Mouse (Mus musculus): ENCODE results near the gene Eefsec. TPM values are rescaled to one million over a fixed set of nuclear protein-coding genes. Genes with fewer than 3 reads are reported as not detected.

Eefsec gene
- total RNA-seq (2017) = 13.1 and 24.5 TPM in 2 replicates

DNA sequence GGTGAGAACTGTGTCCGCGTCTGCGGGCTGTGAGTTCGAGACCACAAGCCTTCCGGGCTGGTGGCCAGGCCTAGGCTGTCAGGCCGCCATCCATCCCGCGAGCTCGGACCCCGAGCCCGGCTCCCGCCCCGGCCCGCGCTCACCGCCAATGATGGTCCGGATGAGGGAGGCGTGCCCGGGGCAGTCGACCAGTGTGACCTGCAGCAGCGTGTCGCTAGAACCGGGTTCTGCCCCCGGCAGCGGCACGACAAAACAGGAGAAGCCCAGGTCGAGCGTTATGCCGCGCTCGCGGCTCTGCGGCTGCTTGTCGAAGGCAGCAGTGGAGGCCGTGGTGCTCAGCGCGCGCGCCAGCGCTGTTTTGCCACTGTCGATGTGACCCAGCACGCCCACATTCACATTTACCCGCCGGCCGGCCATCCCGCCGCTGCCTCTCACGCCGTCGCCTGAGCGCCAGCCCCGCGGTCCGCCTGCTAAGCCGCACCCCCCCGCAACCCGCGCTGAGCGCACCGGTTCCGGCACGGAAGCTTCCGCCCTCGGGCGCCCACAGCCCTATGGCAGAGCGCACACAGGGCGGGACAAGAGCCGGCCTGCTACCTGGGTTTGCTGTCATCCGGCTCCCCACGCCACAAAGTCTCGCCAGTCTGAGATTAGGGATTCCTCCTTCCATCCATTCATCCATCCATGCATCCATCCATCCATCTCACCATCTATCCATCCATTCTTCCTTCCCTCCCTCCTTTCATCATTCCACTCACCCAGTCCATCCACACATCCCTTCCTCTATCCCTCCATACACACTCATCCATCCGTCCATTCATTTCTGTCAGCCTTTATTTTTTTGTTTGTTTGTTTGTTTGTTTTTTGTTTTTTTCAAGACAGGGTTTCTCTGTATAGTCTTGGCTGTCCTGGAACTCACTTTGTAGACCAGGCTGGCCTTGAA lies at the start of gene Eefsec:
Gene Eefsec, minus strand, starts transcription at position 477 of the 940 bp plus-strand sequence.
- peak; percentile 74 to 89; a peak in 3 of 4 replicates for ATAC-seq (replicated peaks in 1 of 2; ENCODE audit: insufficient read depth in 1 of 2, low FRiP score in 2 of 2, low TSS enrichment in 1 of 2, low read depth in 1 of 2, poor library complexity in 2 of 2, severe bottlenecking in 2 of 2)

GRCm38 (mm10) chr6:88493712-88494111 lies 47.4 kb upstream of the Eefsec start:
- no peak for ATAC-seq (replicated peaks in 1 of 2; ENCODE audit: insufficient read depth in 1 of 2, low FRiP score in 2 of 2, low TSS enrichment in 1 of 2, low read depth in 1 of 2, poor library complexity in 2 of 2, severe bottlenecking in 2 of 2)

DNA sequence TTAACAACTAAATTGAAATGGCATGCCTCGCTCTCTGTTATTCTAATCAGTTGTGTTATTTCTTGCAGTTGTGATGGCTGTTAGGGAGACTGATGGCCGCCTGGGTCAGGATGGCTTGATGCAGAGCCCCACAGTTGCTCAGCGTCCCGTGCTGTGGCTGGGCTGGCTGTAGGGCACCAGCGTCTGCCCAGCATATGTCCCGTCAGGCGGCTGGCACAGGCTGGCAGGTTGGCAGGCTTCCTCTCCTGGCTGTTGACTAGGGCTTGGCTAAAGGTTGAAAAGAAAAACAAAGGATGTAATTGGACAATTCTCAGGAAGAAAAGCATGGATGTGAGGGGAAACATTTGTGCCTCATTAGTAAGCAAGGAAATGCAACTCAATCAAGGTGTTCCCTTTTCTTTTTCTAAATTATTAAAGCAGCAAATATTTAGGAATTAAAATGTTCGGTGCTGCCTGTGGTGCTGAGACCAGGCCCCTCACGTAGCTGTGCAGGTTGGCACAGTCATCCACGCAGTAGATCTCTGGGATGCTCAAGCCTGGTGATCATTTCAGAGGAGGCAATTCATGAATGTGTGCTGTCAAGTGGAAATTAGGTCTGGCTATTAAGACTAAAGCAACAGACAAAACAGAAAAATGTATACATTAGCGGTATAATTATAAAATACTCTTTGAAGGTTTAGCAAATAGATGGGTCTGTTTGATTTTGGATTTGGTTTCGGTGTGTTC lies 44.5 kb upstream of the Eefsec start:
- ATAC-seq (replicated peaks in 1 of 2; ENCODE audit: insufficient read depth in 1 of 2, low FRiP score in 2 of 2, low TSS enrichment in 1 of 2, low read depth in 1 of 2, poor library complexity in 2 of 2, severe bottlenecking in 2 of 2) = no peak

GRCm38 (mm10) chr6:88489834-88490233 lies 43.5 kb upstream of the Eefsec start:
- ATAC-seq (replicated peaks in 1 of 2; ENCODE audit: insufficient read depth in 1 of 2, low FRiP score in 2 of 2, low TSS enrichment in 1 of 2, low read depth in 1 of 2, poor library complexity in 2 of 2, severe bottlenecking in 2 of 2) = no peak

- ATAC-seq (replicated peaks in 1 of 2; ENCODE audit: insufficient read depth in 1 of 2, low FRiP score in 2 of 2, low TSS enrichment in 1 of 2, low read depth in 1 of 2, poor library complexity in 2 of 2, severe bottlenecking in 2 of 2) = no peak
Measured at GRCm38 (mm10) chr6:88489026-88489425, 42.7 kb upstream of the Eefsec start.

DNA sequence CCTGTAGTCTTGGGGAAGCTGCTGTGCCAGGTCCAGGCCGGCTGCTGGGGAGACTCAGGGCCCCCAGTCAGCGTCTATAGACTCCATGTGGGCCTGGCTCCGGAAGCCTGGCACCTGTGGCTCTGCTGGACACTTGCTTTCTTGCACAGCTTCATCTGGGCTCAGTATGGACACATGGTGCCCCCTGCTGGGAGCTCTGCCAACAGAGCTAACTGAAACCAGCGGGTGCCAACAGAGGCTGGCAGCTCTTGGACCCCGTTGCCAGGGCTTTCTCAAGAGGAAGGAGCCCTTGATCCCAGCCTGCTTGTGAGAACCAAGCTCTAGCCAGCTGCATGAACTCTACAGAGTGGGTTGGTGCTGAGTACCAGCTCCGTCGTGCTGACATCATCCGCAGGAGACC lies 40.6 kb upstream of the Eefsec start:
- peak; percentile 55 to 57; a peak in 3 of 4 replicates for ATAC-seq (replicated peaks in 1 of 2; ENCODE audit: insufficient read depth in 1 of 2, low FRiP score in 2 of 2, low TSS enrichment in 1 of 2, low read depth in 1 of 2, poor library complexity in 2 of 2, severe bottlenecking in 2 of 2)

- ATAC-seq (replicated peaks in 1 of 2; ENCODE audit: insufficient read depth in 1 of 2, low FRiP score in 2 of 2, low TSS enrichment in 1 of 2, low read depth in 1 of 2, poor library complexity in 2 of 2, severe bottlenecking in 2 of 2) = 0 out of 4 replicates have a peak, but pooled peaks have one; percentile 12 to 32
Measured at GRCm38 (mm10) chr6:88485378-88485777, 39.0 kb upstream of the Eefsec start.

- ATAC-seq (replicated peaks in 1 of 2; ENCODE audit: insufficient read depth in 1 of 2, low FRiP score in 2 of 2, low TSS enrichment in 1 of 2, low read depth in 1 of 2, poor library complexity in 2 of 2, severe bottlenecking in 2 of 2) = no peak
Measured at GRCm38 (mm10) chr6:88483913-88484312, 37.6 kb upstream of the Eefsec start.

- peak; percentile 29 to 40; a peak in 2 of 4 replicates for ATAC-seq (replicated peaks in 1 of 2; ENCODE audit: insufficient read depth in 1 of 2, low FRiP score in 2 of 2, low TSS enrichment in 1 of 2, low read depth in 1 of 2, poor library complexity in 2 of 2, severe bottlenecking in 2 of 2)
Measured at GRCm38 (mm10) chr6:88483111-88483510, 36.8 kb upstream of the Eefsec start.

DNA sequence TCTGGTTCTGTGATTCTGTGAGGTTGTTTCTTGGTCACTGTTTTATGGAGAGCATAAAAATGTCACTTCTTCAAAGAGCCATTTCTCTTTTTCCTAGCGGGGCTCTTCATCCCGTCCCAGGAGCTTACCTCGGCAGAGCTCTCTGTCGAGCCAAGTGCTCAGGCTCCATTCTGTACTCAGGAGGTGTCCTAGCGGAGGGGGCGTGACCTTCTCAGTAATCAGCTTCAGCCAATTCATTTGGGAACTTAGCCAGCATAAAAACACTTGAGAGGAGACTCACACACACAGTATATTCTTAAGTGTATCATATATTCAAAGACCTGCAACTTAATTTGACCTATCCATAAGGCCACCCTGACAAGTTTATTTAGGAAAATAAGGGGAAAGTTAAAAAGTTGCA lies 34.1 kb upstream of the Eefsec start:
- no peak for ATAC-seq (replicated peaks in 1 of 2; ENCODE audit: insufficient read depth in 1 of 2, low FRiP score in 2 of 2, low TSS enrichment in 1 of 2, low read depth in 1 of 2, poor library complexity in 2 of 2, severe bottlenecking in 2 of 2)

DNA sequence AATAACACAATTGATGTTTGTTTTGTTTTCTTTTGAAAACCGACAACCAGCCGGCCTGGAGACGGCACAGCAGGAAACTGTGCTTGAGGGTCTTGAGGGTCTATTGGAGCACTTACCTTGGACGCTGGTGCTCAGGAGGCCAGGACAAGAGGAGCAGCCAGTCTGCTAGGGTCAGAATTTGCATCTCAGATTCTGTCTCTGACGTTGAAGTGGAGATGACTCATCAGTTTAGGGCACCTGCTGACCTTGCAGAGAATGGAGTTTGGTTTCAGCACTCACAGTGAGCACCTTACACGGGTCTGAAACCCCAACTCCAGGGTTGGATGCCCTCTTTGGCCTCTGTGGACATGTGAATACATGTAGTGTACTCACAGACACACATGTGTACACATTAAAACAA lies 23.5 kb upstream of the Eefsec start:
- ATAC-seq (replicated peaks in 1 of 2; ENCODE audit: insufficient read depth in 1 of 2, low FRiP score in 2 of 2, low TSS enrichment in 1 of 2, low read depth in 1 of 2, poor library complexity in 2 of 2, severe bottlenecking in 2 of 2) = no peak

DNA sequence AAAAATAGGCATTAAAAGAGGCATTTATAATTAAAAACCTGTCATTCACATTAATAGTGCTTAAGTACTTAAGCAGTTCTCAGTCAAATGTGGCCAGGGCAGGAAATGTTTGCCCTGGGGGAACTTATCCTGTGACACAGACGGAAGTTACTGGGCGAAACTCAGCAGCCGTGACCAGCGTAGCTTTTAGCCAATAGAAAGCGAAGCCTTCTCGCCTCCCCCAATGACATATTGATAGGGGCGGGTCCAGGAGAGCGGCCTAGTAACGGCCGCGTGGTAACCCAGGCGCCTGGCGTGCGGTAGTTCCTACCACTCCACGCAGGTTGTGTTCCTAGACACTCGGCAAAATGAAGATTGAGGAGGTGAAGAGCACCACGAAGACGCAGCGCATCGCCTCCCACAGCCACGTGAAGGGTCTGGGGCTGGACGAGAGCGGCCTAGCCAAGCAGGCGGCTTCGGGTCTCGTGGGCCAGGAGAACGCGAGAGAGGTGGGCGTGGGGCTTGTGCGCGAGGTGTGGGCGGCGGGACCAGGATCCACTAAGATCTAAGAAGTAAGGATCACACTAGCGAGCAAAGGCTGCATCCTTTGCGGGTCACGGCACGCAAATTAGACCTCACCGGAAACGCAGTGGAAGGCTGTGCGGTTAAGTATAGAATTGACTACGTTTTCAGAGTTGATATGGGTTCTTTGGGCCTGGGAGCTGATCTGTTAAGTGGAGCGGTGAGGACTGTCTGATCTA lies 19.0 kb upstream of the Eefsec start, which contains the start of gene Ruvbl1:
Gene Ruvbl1, plus strand, starts transcription at position 229 of the 740 bp plus-strand sequence.
- ATAC-seq (replicated peaks in 1 of 2; ENCODE audit: insufficient read depth in 1 of 2, low FRiP score in 2 of 2, low TSS enrichment in 1 of 2, low read depth in 1 of 2, poor library complexity in 2 of 2, severe bottlenecking in 2 of 2) = peak; percentile 98 to 99

GRCm38 (mm10) chr6:88454545-88454944 lies 8.2 kb upstream of the Eefsec start:
- ATAC-seq (replicated peaks in 1 of 2; ENCODE audit: insufficient read depth in 1 of 2, low FRiP score in 2 of 2, low TSS enrichment in 1 of 2, low read depth in 1 of 2, poor library complexity in 2 of 2, severe bottlenecking in 2 of 2) = no peak

GRCm38 (mm10) chr6:88447454-88447853 lies 1.1 kb upstream of the Eefsec start:
- no peak for ATAC-seq (replicated peaks in 1 of 2; ENCODE audit: insufficient read depth in 1 of 2, low FRiP score in 2 of 2, low TSS enrichment in 1 of 2, low read depth in 1 of 2, poor library complexity in 2 of 2, severe bottlenecking in 2 of 2)

GRCm38 (mm10) chr6:88445661-88446060 lies 678 bp downstream of the Eefsec start:
- ATAC-seq (replicated peaks in 1 of 2; ENCODE audit: insufficient read depth in 1 of 2, low FRiP score in 2 of 2, low TSS enrichment in 1 of 2, low read depth in 1 of 2, poor library complexity in 2 of 2, severe bottlenecking in 2 of 2) = no peak

DNA sequence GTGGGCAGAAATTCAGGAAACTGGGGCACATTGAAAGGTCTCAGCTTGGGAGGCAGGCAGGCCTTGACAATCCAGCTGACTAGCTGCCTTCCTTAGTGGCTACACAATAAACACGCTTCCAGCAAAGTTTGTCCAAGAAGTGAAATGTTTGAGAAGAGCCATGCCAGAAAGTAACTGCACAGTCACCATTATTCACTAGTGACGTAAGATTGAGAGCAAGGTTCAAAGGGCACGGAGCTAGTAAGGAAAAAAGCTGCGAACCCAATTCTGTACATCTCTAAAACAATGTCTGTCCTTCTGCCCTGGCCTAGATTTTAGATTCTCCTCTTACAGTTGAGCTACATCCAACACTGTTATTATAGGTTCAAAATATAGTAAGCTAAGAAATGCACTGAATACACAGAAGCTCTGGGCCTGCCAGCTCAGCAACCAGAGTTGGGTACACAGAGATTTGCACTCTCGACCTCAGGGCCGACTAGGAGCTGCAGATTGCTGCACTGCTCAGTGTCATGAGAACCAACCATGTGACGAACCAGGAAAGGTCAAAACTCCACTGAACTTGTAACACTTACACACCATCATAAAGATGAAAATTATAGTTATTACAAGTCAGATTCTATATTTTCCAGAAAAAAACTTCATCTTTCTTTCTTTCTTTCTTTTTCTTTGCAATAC lies 2.1 kb downstream of the Eefsec start:
- no peak for ATAC-seq (replicated peaks in 1 of 2; ENCODE audit: insufficient read depth in 1 of 2, low FRiP score in 2 of 2, low TSS enrichment in 1 of 2, low read depth in 1 of 2, poor library complexity in 2 of 2, severe bottlenecking in 2 of 2)

DNA sequence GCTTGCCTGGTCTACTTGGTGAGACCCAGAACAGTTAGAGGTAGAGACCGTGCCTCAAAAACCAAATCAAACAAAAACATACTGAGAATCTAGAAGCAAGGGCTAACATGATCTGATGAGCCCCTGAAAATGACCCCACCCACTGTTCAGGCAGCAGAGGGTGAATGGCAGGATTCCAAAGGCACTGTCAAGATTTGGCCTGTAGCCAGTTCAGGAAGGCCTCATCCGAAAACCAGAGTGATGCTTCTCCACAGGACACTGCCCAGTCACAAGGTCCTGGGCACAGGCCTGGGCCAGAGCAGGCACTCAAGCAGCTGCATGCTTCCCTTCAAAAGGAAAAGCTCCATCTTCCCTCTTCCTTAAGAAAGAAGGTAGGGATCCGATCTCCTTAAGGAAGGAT lies 2.9 kb downstream of the Eefsec start:
- ATAC-seq (replicated peaks in 1 of 2; ENCODE audit: insufficient read depth in 1 of 2, low FRiP score in 2 of 2, low TSS enrichment in 1 of 2, low read depth in 1 of 2, poor library complexity in 2 of 2, severe bottlenecking in 2 of 2) = no peak

Data from hematopoietic stem cell, adult 5-6 weeks (primary cell).